Mouse (Mus musculus): ENCODE measurements at regions not wholly inside any gene's neighbourhood (a gene's known extent, or its start where the extent isn't known, plus 50 kb on each side); places are given as distances from the start of the nearest gene placed in this dataset.

DNA sequence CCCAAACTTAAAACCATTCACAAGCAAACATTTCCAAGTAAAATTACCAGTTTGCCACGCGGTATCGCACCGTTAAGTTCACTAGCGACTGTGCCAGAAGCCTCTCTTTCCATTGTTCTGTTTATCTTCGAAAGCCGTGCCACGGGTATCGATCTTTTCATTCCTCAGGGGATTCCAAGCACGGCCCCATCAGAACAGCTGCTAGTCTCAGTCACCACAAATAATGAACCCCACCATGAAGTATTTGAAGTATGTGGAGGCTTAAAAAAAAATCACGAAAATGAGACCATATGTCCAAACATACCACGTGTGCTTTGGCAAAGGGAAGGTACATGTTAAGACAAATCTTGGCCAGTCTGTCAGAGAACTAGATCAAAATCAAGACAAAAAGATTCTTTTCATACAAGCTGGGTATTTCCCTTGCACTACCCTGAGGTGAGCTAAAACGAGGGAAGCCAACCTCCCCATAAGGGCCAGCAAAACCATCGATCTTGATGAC is 213.3 kb downstream of the Npr3 start:
- WGBS, result 71% methylated on average over 14 of the region's 14 CpGs
- Histone ChIP-seq H3K4me1 (ENCODE audit: control insufficient read depth, insufficient read depth, low read length) (no peaks in the 10 kb centered on the region), H3K27ac (ENCODE audit: low read length) (no peak overlapping the region), H3K4me2 (ENCODE audit: low read depth, low read length) (no peak overlapping the region), H3K27me3 (ENCODE audit: control insufficient read depth, insufficient read depth, low read length) (no peaks in the 10 kb centered on the region), H3K9me3 (replicated peaks; ENCODE audit: control insufficient read depth, low read length) (no peaks in the 10 kb centered on the region), H3K9ac (ENCODE audit: low read length) (no peak overlapping the region), H3K4me3 (ENCODE audit: low read length) (no peak overlapping the region), H3K36me3 (ENCODE audit: control insufficient read depth, insufficient read depth) (no peaks in the 10 kb centered on the region)
- ATAC-seq (replicated peaks; ENCODE audit: extremely low read depth, insufficient read depth, low FRiP score), result no peak

DNA sequence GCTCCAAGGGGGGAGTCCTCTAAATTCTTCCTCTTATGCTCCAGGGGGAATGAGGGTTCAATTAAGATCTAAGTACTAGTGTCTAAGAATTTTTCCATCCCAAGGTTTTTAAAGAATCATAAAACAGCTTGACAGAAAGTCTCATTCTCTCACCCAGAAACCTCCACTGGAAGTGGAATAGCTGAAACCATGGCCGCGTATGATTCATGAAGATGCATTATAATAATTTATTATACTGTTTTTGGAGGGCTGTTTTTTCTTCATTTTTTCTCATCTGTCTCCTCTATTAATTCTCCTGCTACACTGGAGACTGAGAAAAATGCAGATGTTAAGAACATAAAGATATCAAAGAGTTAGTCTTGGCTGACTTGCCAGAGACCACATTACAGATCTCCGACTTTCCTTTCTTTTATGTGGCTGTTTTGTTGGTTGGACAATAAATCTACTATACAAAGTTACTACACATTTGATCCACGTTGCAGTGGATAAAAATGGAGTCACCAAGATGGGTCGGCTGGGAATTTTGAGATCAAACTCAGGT is 242.2 kb downstream of the Npr3 start:
- ATAC-seq (replicated peaks; ENCODE audit: extremely low read depth, insufficient read depth, low FRiP score), result no peak
- whole genome bisulfite sequencing, result 75% methylated on average over 5 of the region's 5 CpGs
- H3K27me3 ChIP-seq (ENCODE audit: control insufficient read depth, insufficient read depth, low read length), result no peaks in the 10 kb centered on the region
- H3K4me2 ChIP-seq (ENCODE audit: low read depth, low read length), result no peak overlapping the region
- no peaks in the 10 kb centered on the region for H3K9me3 ChIP-seq (replicated peaks; ENCODE audit: control insufficient read depth, low read length)
- no peak overlapping the region for H3K4me3 ChIP-seq (ENCODE audit: low read length)
- no peak overlapping the region for H3K9ac ChIP-seq (ENCODE audit: low read length)
- H3K4me1 ChIP-seq (ENCODE audit: control insufficient read depth, insufficient read depth, low read length), result no peaks in the 10 kb centered on the region
- H3K27ac ChIP-seq (ENCODE audit: low read length), result no peak overlapping the region
- H3K36me3 ChIP-seq (ENCODE audit: control insufficient read depth, insufficient read depth), result no peaks in the 10 kb centered on the region

- Histone ChIP-seq H3K9ac (ENCODE audit: low read length) (no peak overlapping the region), H3K27ac (ENCODE audit: low read length) (no peak overlapping the region), H3K4me3 (ENCODE audit: low read length) (no peak overlapping the region), H3K27me3 (ENCODE audit: control insufficient read depth, insufficient read depth, low read length) (no peaks in the 10 kb centered on the region), H3K4me2 (ENCODE audit: low read depth, low read length) (no peak overlapping the region), H3K4me1 (ENCODE audit: control insufficient read depth, insufficient read depth, low read length) (no peaks in the 10 kb centered on the region), H3K9me3 (replicated peaks; ENCODE audit: control insufficient read depth, low read length) (0 out of 2 replicates have a peak, but pooled peaks cover 3% of the 10 kb centered on the region), H3K36me3 (ENCODE audit: control insufficient read depth, insufficient read depth) (no peaks in the 10 kb centered on the region)
- 76% methylated on average over 3 of the region's 3 CpGs for WGBS
- ATAC-seq (replicated peaks; ENCODE audit: extremely low read depth, insufficient read depth, low FRiP score), result no peak
These were observed 251.9 kb downstream of the Npr3 start for GRCm38 (mm10) chr15:11655168-11655567.

DNA sequence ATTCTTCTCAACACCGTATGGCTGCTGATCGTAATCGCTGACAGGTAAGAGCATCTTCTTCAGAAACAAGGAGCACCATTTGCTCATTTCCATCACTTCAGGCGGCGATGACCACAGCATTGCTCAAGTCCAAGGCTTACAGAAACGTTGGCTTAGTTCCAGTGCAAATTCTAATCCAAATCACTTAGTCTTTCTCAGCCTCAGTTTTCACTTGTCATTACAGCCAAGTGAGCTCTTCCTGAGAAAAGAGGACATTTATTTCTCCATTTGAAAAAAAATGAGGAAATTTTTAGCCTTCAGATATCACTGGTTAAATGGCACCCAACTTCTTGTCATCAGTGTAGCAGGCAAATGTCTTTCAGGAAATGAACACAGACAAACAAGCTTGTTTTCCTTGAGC is 246.8 kb upstream of the Tars start:
- Histone ChIP-seq H3K27ac (ENCODE audit: low read length) (no peak overlapping the region), H3K4me1 (ENCODE audit: control insufficient read depth, insufficient read depth, low read length) (no peaks in the 10 kb centered on the region), H3K36me3 (ENCODE audit: control insufficient read depth, insufficient read depth) (no peaks in the 10 kb centered on the region), H3K9me3 (replicated peaks; ENCODE audit: control insufficient read depth, low read length) (no peaks in the 10 kb centered on the region), H3K27me3 (ENCODE audit: control insufficient read depth, insufficient read depth, low read length) (no peaks in the 10 kb centered on the region), H3K9ac (ENCODE audit: low read length) (no peak overlapping the region), H3K4me2 (ENCODE audit: low read depth, low read length) (no peak overlapping the region), H3K4me3 (ENCODE audit: low read length) (no peak overlapping the region)
- WGBS, result 77% methylated on average over 6 of the region's 6 CpGs
- no peak for ATAC-seq (replicated peaks; ENCODE audit: extremely low read depth, insufficient read depth, low FRiP score)

DNA sequence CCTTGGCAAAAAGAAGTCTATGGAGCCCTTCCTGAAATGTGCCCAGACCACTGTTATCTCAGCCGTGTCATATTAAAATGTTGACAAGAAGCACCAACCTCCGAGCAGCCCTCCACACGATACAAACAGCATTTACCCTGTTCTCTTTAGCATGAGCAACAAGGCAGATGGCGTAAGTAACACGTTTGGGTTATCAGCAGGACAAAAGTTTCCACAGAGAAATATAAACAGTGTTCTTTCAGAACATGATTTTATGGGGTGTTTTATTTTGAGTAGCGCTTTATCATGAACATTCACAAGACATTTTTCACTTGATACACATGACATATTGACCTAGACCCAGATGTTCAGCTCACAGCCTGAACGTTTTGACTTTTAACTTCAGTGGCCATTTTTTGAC is 245.3 kb upstream of the Tars start:
- H3K27ac ChIP-seq (ENCODE audit: low read length), result no peak overlapping the region
- 50% methylated on average over 7 of the region's 7 CpGs for WGBS

DNA sequence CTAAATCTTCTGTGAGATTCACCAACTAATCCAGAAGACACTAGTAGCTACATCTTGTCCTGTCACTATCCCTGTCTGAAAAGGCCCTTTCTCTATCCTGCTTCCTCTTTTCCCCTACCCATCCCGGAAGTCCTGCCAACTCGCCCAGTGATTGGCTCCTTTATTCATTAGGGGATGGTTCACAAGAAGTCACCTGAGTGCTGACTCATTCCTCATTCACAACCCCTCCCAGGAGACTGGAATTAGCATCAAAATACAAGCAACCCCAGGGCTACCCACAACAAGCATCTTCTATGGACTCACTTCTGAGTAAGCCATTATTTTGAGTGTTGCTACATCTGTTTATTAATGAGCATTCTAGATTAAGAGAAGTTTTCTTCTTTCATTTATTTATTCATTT is 231.2 kb upstream of the Tars start:
- Histone ChIP-seq H3K4me2 (ENCODE audit: low read depth, low read length) (no peak overlapping the region), H3K9me3 (replicated peaks; ENCODE audit: control insufficient read depth, low read length) (no peaks in the 10 kb centered on the region), H3K9ac (ENCODE audit: low read length) (no peak overlapping the region), H3K27me3 (ENCODE audit: control insufficient read depth, insufficient read depth, low read length) (no peaks in the 10 kb centered on the region), H3K36me3 (ENCODE audit: control insufficient read depth, insufficient read depth) (no peaks in the 10 kb centered on the region), H3K4me3 (ENCODE audit: low read length) (no peak overlapping the region), H3K4me1 (ENCODE audit: control insufficient read depth, insufficient read depth, low read length) (peaks cover 2% of the 10 kb centered on the region; the same call in 1 of the 2 replicates), H3K27ac (ENCODE audit: low read length) (no peak overlapping the region)
- 72% methylated on average over 2 of the region's 2 CpGs for WGBS
- ATAC-seq (replicated peaks; ENCODE audit: extremely low read depth, insufficient read depth, low FRiP score), result no peak

More for the DNA sequence above, 245.3 kb upstream of the Tars start:
- no peaks in the 10 kb centered on the region for H3K27me3 ChIP-seq (ENCODE audit: control insufficient read depth, insufficient read depth, low read length)
- no peak overlapping the region for H3K4me3 ChIP-seq (ENCODE audit: low read length)
- no peak for ATAC-seq (replicated peaks; ENCODE audit: extremely low read depth, insufficient read depth, low FRiP score)
- no peak overlapping the region for H3K9ac ChIP-seq (ENCODE audit: low read length)
- H3K36me3 ChIP-seq (ENCODE audit: control insufficient read depth, insufficient read depth), result no peaks in the 10 kb centered on the region
- H3K9me3 ChIP-seq (replicated peaks; ENCODE audit: control insufficient read depth, low read length), result no peaks in the 10 kb centered on the region
- no peaks in the 10 kb centered on the region for H3K4me1 ChIP-seq (ENCODE audit: control insufficient read depth, insufficient read depth, low read length)
- H3K4me2 ChIP-seq (ENCODE audit: low read depth, low read length), result no peak overlapping the region

DNA sequence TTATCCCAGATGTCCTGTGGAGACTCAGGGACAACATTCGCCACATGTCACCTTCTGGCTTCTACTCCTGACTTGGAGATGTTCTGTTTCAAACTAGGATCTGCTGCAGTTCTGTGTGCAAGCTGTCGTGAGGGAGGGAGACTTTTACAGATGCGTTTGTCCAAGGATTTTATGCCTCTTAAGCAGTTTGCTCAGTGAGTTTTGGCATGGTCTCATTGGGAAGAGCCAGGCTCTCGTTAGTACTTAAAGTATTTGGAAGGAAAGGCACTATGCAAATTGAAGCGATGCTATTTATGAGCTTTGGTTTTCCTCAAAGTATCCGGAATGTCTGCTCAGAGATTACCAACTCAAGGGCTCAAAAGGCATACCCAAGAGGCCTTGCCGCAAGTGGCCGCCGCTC is 227.0 kb upstream of the Tars start:
- Histone ChIP-seq H3K36me3 (ENCODE audit: control insufficient read depth, insufficient read depth) (no peaks in the 10 kb centered on the region), H3K27me3 (ENCODE audit: control insufficient read depth, insufficient read depth, low read length) (no peaks in the 10 kb centered on the region), H3K4me2 (ENCODE audit: low read depth, low read length) (peak overlapping the region; percentile 31; the same call in 1 of the 2 replicates), H3K4me3 (ENCODE audit: low read length) (no peak overlapping the region), H3K4me1 (ENCODE audit: control insufficient read depth, insufficient read depth, low read length) (peaks cover 2% of the 10 kb centered on the region; the same call in 1 of the 2 replicates), H3K9me3 (replicated peaks; ENCODE audit: control insufficient read depth, low read length) (no peaks in the 10 kb centered on the region), H3K9ac (ENCODE audit: low read length) (no peak overlapping the region), H3K27ac (ENCODE audit: low read length) (no peak overlapping the region)
- 61% methylated on average over 9 of the region's 9 CpGs for WGBS
- ATAC-seq (replicated peaks; ENCODE audit: extremely low read depth, insufficient read depth, low FRiP score), result no peak

- no peak overlapping the region for H3K4me3 ChIP-seq (ENCODE audit: low read length)
- no peak for ATAC-seq (replicated peaks; ENCODE audit: extremely low read depth, insufficient read depth, low FRiP score)
- 40% methylated on average over 3 of the region's 3 CpGs for WGBS
- no peak overlapping the region for H3K4me2 ChIP-seq (ENCODE audit: low read depth, low read length)
- H3K36me3 ChIP-seq (ENCODE audit: control insufficient read depth, insufficient read depth), result no peaks in the 10 kb centered on the region
- H3K27ac ChIP-seq (ENCODE audit: low read length), result no peak overlapping the region
- H3K27me3 ChIP-seq (ENCODE audit: control insufficient read depth, insufficient read depth, low read length), result no peaks in the 10 kb centered on the region
- peaks cover 2% of the 10 kb centered on the region; the same call in 1 of the 2 replicates for H3K4me1 ChIP-seq (ENCODE audit: control insufficient read depth, insufficient read depth, low read length)
- no peaks in the 10 kb centered on the region for H3K9me3 ChIP-seq (replicated peaks; ENCODE audit: control insufficient read depth, low read length)
- no peak overlapping the region for H3K9ac ChIP-seq (ENCODE audit: low read length)
These were observed 213.0 kb upstream of the Tars start for GRCm38 (mm10) chr15:11612416-11612815.

DNA sequence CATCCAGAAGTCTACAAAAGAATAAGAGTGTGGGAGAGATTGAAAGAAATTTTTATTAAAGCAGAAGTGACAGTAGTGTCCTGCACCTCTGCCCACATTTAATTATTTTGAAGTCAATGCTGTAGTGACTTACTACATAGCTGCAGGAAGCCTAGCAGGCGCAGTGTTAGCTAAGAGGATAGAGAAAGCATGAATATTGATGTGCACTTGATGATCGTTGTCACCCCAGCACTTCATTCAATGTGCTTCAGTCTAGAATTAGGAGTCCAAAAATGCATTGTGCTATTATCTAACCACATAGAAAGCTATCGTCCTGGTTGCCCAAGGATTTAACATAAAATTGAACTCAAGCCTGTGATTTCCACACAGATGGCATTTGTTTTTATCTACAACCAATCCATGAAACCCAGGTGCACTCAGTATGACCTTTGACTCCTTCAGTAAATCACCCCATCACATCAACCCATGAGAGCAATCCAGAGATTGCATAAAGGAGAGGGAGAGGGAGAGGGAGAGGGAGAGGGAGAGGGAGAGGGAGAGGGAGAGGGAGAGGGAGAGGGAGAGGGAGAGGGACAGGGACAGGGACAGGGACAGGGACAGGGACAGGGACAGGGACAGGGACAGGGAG is 210.7 kb upstream of the Tars start:
- 79% methylated on average over 3 of the region's 3 CpGs for WGBS
- Histone ChIP-seq H3K4me2 (ENCODE audit: low read depth, low read length) (no peak overlapping the region), H3K36me3 (ENCODE audit: control insufficient read depth, insufficient read depth) (no peaks in the 10 kb centered on the region), H3K9me3 (replicated peaks; ENCODE audit: control insufficient read depth, low read length) (no peaks in the 10 kb centered on the region), H3K4me3 (ENCODE audit: low read length) (no peak overlapping the region), H3K27me3 (ENCODE audit: control insufficient read depth, insufficient read depth, low read length) (no peaks in the 10 kb centered on the region), H3K9ac (ENCODE audit: low read length) (no peak overlapping the region), H3K27ac (ENCODE audit: low read length) (no peak overlapping the region), H3K4me1 (ENCODE audit: control insufficient read depth, insufficient read depth, low read length) (peaks cover 2% of the 10 kb centered on the region; the same call in 1 of the 2 replicates)
- ATAC-seq (replicated peaks; ENCODE audit: extremely low read depth, insufficient read depth, low FRiP score), result no peak

All from heart, embryonic 16.5 days (tissue).